Mouse (Mus musculus) ovary, postnatal 36 days (tissue): ENCODE data around the gene Ccdc63.

ENCODE experiments used
- DNase-seq: peaks from one replicate; pipeline ENCODE4 v3.0.0; 2022; ENCODE audit warnings: low spot score, mixed read lengths

Ccdc63 gene

GRCm38 (mm10) chr5:122125211-122125760 lies 15.3 kb downstream of the Ccdc63 start:
- DNase-seq = no peak

DNA sequence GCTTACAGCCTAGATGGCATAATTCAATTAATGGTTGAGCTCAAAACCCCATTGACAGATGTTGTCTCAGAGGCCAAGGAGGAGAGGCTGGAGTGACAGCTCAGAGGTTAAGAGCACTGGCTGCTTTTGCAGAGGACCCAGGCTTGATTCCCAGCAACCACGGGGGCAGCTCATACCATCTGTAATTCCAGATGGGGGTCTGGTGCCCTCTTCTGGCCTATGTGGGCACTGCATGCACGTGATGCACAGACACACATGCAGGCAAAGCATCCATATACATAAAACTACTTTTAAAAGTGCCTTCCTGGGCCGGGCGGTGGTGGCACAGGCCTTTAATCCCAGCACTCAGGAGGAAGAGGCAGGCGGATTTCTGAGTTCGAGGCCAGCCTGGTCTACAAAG lies 24.4 kb downstream of the Ccdc63 start:
- no peak for DNase-seq

DNA sequence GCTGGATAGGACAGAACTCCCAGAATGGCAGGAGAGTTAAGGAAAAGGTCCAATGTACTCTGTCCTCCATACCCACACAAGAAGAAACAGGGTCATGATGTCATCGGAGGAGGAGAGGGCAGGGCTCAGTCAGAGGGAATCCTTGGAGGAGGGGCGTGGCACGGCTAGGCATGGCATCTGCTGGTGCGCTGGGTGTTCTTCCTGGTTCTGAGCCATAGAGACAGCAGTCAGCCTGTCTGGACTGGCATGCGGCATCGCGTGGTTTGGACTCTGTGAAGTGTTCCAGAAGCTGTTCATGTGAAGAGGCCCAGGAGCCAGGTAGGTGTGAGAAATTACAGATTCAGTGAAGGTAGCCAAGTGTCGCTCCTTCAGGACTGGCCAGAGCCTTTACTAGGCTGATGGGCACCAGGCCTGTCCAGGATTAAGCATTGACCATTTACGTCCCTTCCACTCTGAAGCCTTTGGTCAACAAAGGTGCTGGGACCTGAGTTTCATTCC lies 25.3 kb downstream of the Ccdc63 start:
- no peak for DNase-seq

DNA sequence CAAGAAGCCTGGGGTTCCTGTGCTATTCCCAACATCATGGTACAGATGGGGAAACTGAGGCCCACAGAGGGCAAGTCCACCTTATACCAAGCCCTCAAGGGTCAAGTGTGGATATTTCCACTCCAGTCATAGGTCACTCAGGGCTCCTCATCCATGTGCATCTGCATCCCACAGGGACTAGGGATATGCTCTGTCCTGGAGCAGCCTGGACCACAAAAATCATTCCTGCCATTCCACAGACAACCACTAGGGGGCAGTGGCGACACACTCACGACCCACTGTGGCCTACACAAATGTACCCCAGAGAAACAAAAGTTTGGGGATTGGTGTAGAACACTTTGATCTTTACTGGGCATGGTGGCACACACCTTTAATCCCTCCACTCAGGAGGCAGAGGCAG lies 26.4 kb downstream of the Ccdc63 start:
- DNase-seq = peak; percentile 39

- DNase-seq = no peak
Measured at GRCm38 (mm10) chr5:122113450-122113849, 27.2 kb downstream of the Ccdc63 start.

DNA sequence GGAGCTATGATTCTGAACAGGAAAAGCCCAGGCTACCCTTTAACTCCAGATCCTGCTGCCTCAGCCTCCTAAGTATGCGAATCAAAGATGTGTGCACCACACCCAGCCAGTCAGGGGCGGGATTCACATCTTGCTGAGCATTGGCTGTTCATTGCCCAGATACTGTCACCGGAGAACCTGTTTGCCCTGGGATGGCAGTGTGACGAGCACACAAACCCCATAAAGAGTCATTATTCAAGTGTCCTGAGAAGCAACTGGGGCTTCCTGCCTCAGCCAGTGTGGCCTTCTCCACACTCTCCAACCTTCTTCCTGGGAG lies 28.7 kb downstream of the Ccdc63 start:
- DNase-seq = no peak

GRCm38 (mm10) chr5:122111091-122111932 lies 29.3 kb downstream of the Ccdc63 start:
- no peak for DNase-seq

GRCm38 (mm10) chr5:122110625-122111024 lies 30.0 kb downstream of the Ccdc63 start:
- DNase-seq = no peak

DNA sequence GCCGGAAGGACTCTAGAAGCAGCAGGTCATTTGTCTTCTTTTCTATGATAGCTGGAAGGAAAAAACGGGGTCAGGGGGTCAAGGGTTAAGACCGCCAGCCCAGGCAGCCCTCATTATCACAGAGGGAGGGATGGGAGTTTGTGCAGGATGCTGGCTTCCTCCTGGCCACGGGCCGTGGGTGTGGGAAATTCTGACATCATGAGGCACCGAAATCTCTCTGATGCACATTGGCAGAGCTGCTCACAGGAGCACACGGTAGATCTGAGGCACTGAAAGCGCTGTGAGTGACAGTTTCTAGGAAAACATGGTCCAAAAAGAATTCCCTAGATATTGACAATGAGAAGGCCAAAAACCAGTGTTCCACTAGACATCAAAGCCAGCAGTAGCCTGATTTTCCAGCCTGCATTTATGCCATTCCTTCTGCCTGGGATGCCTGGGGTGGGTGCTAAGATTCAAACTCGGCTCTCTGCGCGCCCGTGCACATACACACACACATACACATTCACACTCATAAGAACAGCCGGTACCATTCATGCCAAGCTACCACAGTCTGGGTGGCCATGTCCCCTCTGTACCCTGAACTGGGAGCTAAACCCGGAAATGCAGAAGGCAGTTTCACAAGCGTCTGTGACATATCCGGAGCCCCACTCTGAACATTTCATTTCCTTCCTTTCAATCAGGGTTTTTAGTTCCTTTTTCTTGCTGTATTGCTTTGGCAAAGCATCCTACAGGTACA lies 31.1 kb downstream of the Ccdc63 start:
- no peak for DNase-seq

DNA sequence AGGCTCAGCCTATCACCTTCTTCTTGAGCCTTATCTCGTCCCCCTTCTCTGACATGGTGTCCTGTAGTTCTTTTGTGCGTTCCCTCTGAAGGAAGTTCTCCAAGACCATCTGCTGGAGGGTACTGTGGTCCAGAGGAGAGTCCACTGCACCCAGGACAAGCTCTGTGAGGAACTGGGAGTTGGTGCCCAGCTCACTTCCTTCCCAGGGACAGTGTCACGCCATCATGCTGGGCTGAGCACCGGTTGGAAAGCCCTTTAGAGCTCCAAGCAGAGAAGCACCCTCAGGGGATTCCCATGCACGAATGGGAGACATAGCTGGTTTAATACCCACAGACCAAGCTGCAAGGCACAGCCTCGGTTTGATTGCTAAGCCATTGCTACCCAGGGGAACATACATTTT lies 32.5 kb downstream of the Ccdc63 start:
- DNase-seq = no peak

- no peak for DNase-seq
Measured at GRCm38 (mm10) chr5:122106212-122106611, 34.4 kb downstream of the Ccdc63 start.

DNA sequence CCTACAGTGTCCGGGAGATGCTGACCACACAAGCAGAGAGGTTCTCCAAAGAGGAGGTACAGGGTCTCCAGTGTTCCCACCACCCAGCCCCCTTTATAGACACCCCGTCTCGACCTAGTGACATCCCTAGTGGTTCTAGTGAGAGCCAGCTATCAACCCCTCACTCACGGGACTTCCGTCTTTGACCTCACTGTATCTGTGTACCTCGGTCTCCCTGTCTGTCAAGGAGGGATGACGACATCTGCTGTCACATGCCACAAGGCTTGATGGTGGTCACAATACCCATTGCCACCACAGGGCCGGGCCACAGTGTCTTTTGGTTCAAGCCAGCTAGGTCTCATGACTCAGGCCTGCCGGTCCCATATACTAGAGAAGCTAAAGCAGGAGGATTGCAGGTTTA lies 35.6 kb downstream of the Ccdc63 start:
- no peak for DNase-seq

DNA sequence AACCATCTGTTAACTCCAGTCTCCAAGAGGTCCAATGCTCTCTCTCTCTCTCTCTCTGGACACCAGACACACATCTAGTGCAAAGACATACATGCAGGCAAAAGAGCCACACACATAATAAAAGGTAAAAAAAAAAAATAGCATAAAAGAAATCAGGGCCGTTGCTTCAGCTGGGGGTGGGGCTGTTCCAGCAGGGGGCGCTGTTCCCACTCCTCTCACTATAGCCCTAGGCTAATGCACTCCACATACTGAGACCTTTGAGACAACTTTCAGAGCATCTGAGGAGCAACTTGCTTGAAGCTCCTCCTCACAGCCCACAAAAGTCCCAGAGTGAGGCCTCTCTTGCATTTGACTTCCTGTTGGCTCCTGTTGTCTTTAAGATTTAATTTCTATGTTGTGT lies 36.4 kb downstream of the Ccdc63 start:
- DNase-seq = peak; percentile 33

- no peak for DNase-seq
Measured at GRCm38 (mm10) chr5:122103075-122103474, 37.5 kb downstream of the Ccdc63 start.

GRCm38 (mm10) chr5:122102476-122103050 lies 38.1 kb downstream of the Ccdc63 start:
- DNase-seq = no peak

GRCm38 (mm10) chr5:122094439-122094838 lies 46.2 kb downstream of the Ccdc63 start:
- no peak for DNase-seq

GRCm38 (mm10) chr5:122093734-122094133 lies 46.9 kb downstream of the Ccdc63 start:
- no peak for DNase-seq

DNA sequence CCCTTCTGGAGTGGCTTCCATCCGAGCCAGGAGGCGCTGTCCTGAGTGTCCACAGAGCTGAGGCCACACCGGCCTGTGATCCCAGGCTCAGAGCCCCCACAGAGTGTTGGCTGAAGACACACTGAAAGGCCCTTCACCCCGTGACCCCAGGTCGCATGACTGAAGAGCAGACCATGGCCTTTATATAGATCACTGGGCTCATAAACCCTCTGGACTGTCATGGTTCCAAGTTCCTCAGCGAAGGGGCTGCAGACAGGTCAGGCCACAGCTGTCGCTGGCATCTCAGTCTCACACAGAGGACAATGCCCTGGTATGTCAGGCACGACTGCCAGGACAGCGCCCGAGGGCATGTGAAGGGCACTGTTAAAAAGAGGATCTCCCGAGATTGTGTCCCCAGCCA lies 47.8 kb downstream of the Ccdc63 start:
- DNase-seq = no peak

GRCm38 (mm10) chr5:122091070-122091469 lies 49.6 kb downstream of the Ccdc63 start:
- DNase-seq = peak; percentile 52

- DNase-seq = no peak
Measured at GRCm38 (mm10) chr5:122089664-122090063, 51.0 kb downstream of the Ccdc63 start.

DNA sequence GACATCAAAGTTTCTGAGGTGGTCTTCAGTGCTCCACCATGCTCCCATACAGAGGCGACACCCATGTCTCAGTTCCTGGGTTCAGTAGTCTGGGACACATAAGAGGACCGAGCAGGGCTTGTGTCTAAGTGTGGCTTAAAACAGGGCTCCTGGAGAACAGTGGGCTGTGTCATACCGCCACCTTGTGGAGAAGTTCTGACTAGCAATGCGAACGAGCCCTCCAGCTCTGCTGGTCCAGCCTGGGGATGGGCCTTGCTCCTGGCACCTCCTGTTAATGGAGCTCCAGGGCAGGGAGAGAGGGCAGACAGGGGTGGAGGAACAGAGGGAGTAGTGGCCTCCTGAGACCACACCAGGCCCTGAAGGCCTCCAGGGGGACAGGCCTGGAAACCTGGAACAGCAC lies 51.7 kb downstream of the Ccdc63 start:
- DNase-seq = peak; percentile 84

- no peak for DNase-seq
Measured at GRCm38 (mm10) chr5:122086121-122086520, 54.5 kb downstream of the Ccdc63 start.

DNA sequence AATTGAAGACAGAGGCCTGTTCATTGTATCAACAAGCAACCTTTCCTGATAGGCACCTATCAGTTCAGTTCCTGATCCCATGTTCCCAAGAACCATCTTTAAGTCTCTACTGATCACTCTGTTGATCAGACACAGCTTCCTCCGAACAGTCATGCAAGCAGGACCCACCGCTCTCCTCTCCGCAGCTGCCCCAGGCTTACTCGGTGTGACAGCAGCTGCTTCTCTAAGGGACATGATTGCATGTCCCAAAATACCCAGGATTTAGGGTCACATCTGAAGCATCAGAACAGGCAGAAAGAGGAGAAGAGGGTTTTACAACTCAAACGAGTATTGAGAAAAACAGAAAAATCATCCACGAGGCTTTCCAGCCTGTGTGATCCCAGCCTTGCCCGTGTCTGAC lies 55.3 kb downstream of the Ccdc63 start:
- DNase-seq = no peak
